Mouse (Mus musculus) olfactory bulb, adult 2 months (tissue): ENCODE results near the gene Mthfs. TPM values are rescaled to one million over a fixed set of nuclear protein-coding genes. Genes with fewer than 3 reads are reported as not detected.

Experiments used
- H3K27ac ChIP-seq: fragments of 200-500 bp; 2 replicates; pipeline ENCODE4 v1.5.1; 2012; ENCODE audit warnings: low read depth, low read length; ENCODE audit not compliant: insufficient read depth
- H3K4me1 ChIP-seq: fragments of 200-500 bp; 2 replicates; pipeline ENCODE4 v1.6.1; 2012; ENCODE audit warnings: low read length; ENCODE audit not compliant: control insufficient read depth, insufficient read depth
- H3K4me3 ChIP-seq: fragments of 200-500 bp; 2 replicates; pipeline ENCODE4 v1.5.1; 2012; ENCODE audit warnings: mild to moderate bottlenecking, low read depth, low read length, moderate library complexity; ENCODE audit not compliant: insufficient read depth
- CTCF ChIP-seq: fragments of 200-500 bp; IDR thresholded peaks from 2 replicates; pipeline ENCODE4 v1.5.1; 2012; ENCODE audit warnings: low read depth, mild to moderate bottlenecking, low read length, moderate library complexity; ENCODE audit not compliant: insufficient read depth
- POLR2A ChIP-seq: fragments of 200-500 bp; IDR thresholded peaks from 2 replicates; pipeline ENCODE4 v1.6.1; 2012; ENCODE audit warnings: mild to moderate bottlenecking, low read depth, low read length, moderate library complexity; ENCODE audit not compliant: insufficient read depth
- WGBS: fragments of 180-500 bp; shearing (Covaris S2); methylation state at CpG from one replicate; pipeline ENCODE4 v1.1.7; 2018; 5-methylcytosine and 5-hydroxymethylcytosine counted together
- polyA plus RNA-seq: library from polyadenylated mRNA; stranded (reverse); fragments of >200 nt; gene quantifications from 2 replicates; pipeline ENCODE4 v1.2.4, GENCODE M21; 2012; ENCODE audit warnings: low replicate concordance; ENCODE audit not compliant: missing spikeins, insufficient read depth, insufficient read length

Mthfs gene
- polyA plus RNA-seq, 1 experiment: not detected

DNA sequence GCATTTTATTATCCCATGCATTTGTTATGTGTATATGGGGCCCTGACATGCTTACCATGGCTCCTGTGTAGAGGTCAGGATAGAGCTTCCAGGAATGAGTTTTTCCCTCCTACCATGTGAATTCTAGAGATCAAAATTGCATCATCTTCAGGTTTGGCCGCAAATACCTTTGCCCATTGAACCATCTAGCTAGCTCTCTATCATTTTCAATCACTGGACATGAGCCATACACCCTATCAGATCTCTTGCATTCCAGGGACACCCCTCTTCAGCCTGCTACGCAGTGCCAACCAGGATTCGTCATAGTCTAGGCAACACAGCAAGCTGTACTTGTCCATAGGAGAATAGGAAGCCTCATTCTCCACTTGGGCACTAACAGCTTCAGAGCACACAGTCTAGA is 53.5 kb downstream of the Mthfs start:
- H3K4me3 ChIP-seq: no peak overlapping the region

DNA sequence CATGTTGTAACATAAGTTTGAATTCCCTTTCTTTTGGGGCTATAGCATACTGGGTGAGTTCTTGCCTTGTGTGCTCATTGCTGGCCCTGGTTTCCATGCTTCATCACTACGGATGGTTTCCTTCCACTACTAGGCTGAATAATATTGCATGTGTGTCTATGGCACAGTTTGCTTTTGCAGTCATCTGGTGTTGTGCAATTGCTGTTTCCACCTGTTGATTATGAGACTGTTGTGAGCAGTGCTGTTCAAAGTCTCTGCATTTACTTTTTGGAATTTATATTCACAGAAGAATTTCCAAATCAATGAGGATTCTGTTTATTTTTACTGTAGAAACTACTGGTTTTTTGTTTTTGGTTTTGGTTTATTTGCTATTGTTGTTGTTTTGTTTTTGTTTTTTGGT is 54.1 kb downstream of the Mthfs start:
- H3K4me1 ChIP-seq: no peaks in the 10 kb centered on the region
- H3K4me3 ChIP-seq: no peak overlapping the region
- no peak overlapping the region for H3K27ac ChIP-seq
- TF ChIP-seq POLR2A (no peak), CTCF (no peak)
- WGBS: 89% methylated on average over 1 of the region's 1 CpGs

More for the DNA sequence above, 53.5 kb downstream of the Mthfs start:
- TF ChIP-seq CTCF (no peak), POLR2A (no peak)
- WGBS: 92% methylated on average over 3 of the region's 3 CpGs
- Histone ChIP-seq H3K27ac (no peak overlapping the region), H3K4me1 (no peaks in the 10 kb centered on the region)

DNA sequence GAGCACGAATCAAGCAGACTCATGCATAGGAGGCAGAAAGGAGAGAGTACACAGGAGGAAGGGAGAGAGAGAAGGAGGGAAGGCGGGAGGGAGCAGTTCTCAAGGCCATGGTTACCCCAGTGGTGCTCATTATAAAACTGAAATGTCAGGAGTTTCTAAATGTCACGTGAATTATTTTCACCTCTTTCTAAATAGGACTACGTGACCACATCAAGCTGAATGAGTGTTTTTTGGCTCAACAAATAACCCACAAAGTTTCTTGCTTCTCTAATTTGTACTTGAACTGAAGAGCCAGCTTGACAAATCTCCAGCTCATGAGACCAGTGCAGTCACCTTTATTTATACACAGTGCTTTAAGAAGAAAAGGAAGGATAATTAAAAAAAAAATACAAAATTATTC is 56.6 kb downstream of the Mthfs start:
- no peaks in the 10 kb centered on the region for H3K4me1 ChIP-seq
- 62% methylated on average over 4 of the region's 4 CpGs for WGBS
- no peak for TF ChIP-seq CTCF
- no peak for TF ChIP-seq POLR2A
- no peak overlapping the region for H3K4me3 ChIP-seq
- no peak overlapping the region for H3K27ac ChIP-seq

DNA sequence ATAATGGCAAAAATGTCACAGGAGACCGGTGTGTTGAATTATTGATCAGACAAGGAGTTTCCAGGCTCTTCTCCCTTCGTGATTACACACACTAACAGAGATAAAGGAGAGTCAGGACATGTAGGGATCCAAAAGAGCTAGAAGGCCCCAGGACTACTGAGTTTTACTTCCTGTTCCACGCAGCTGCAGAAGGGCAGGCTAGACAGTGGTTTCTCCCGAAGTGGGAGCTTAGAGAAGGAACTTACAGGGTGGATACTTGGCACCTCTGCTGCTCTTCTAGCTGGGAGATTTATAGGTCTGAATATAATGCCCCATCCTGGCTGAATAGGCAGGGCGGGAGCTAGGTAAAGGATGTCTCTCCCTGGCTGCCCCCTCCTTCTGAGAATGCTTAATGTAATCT is 57.1 kb downstream of the Mthfs start:
- WGBS: 74% methylated on average over 5 of the region's 5 CpGs
- no peak overlapping the region for H3K27ac ChIP-seq
- H3K4me1 ChIP-seq: no peaks in the 10 kb centered on the region
- TF ChIP-seq POLR2A (no peak), CTCF (no peak)
- no peak overlapping the region for H3K4me3 ChIP-seq

DNA sequence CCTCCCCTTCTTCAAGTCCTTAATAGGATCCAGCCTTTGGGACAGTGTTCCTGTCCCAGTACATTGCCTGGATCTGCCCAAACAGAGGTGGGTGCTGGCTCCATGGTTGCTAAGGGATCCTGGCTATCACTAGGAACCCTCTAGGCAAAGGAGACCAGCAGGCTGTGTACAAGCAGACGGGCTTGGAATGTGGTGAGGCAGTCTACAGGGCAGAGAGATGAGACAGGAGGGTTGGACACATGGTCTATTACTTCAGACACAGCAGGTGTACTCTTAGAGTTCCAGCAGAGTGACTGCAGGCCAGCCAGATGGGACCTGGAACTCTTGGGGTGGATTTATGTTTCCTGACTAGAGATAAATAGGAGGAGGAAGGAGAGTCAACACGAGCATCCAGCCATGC is 59.9 kb downstream of the Mthfs start:
- no peaks in the 10 kb centered on the region for H3K4me1 ChIP-seq
- TF ChIP-seq POLR2A (no peak), CTCF (no peak)
- no peak overlapping the region for H3K27ac ChIP-seq
- H3K4me3 ChIP-seq: no peak overlapping the region
- WGBS: 92% methylated on average over 2 of the region's 2 CpGs

DNA sequence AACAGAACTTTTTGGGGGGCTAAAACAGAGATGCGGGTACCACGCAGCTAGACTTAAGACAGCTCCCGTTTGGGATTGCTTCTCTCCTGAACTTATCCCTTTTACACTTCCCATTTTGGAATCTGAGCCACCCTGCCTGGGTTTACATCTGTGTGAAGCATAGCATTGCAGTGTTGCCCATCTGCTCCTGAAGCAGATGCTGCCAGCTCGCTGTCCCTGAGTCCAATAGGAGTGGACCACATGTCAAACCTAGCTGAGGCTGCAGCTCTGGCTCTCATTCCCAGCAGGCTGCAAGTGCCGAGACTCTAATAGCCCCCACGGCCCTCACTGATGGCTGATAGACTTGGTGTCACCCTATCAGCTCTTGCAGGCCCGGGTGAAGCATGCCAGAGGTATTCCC is 63.3 kb downstream of the Mthfs start:
- TF ChIP-seq CTCF: no peak
- TF ChIP-seq POLR2A: no peak
- Histone ChIP-seq H3K4me1 (no peaks in the 10 kb centered on the region), H3K4me3 (no peak overlapping the region), H3K27ac (no peak overlapping the region)
- 85% methylated on average over 7 of the region's 7 CpGs for WGBS

DNA sequence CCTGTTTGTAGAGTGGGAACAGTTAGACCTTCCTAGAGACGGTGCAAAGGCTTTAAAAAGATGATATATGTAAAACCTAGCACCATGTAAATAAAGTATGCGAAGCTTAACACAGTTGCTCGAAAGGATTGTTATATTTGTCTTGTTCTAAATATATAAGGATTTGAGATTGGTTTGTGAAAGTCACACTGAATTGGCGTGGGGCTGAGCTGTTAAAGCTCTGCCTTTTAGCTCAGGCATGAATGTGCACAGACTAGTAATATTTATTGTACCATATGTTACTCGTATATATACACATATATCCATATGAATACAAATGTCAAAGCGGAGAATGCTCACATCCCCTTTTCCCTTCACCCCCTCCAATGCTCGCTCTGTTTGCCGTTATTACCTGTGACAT is 67.7 kb downstream of the Mthfs start:
- 89% methylated on average over 8 of the region's 8 CpGs for WGBS
- no peak overlapping the region for H3K4me3 ChIP-seq
- no peak overlapping the region for H3K27ac ChIP-seq
- H3K4me1 ChIP-seq: no peaks in the 10 kb centered on the region
- TF ChIP-seq CTCF: no peak
- no peak for TF ChIP-seq POLR2A

DNA sequence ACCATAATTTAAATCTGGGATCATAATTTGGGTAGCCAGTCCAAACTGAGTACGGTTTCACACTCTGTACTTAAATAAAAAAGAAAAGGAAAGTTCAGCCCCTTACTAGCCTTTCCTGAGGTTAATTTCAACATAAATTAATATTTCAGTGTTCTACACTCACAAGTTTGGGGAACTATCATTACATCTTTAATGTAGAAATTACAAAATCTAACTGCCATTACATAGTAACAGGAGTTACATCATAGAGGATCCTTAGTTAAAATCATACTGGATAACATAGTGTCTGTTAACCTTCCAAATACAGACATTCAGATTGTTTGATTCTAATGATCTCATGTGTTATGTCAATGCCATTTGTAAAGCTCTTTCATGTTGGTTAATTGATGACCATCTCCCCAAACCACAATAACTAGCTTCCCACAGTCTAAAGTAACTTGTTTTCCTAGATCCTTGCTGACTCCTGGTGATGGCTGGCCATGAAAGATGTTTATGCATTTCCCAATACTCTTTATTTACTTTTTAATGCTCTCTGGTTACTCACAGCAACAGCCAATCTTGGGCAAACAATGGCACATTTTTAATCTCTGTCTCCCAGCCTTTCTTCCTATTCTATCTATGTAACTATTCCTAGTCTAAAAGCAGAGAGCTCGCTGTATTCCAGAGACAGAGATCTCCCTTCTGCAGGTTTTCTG is 72.0 kb downstream of the Mthfs start:
- WGBS: 86% methylated on average over 2 of the region's 2 CpGs
- Histone ChIP-seq H3K4me1 (no peaks in the 10 kb centered on the region), H3K4me3 (no peak overlapping the region), H3K27ac (no peak overlapping the region)
- no peak for TF ChIP-seq CTCF

DNA sequence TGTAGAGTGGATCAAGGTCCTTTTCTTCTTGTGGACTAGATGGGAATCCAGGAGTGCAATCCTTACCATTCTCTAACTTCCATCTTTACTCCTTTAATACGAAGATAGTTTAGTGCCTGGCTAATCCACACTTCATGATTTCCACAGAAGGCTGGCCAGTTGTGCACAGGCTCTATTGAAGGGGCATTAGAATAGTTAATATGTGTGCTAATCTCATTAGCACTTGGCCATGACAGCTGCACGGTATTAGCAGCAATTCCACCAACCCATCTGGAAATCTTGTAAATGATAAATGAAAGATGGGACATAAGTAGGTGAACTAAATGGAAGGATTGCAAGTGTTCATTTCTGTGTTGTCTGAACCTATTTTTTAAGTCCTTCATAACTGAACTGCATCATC is 77.6 kb downstream of the Mthfs start:
- 61% methylated on average over 2 of the region's 2 CpGs for WGBS
- no peak overlapping the region for H3K4me3 ChIP-seq
- no peak overlapping the region for H3K27ac ChIP-seq
- no peaks in the 10 kb centered on the region for H3K4me1 ChIP-seq
- no peak for TF ChIP-seq CTCF
- TF ChIP-seq POLR2A: no peak

DNA sequence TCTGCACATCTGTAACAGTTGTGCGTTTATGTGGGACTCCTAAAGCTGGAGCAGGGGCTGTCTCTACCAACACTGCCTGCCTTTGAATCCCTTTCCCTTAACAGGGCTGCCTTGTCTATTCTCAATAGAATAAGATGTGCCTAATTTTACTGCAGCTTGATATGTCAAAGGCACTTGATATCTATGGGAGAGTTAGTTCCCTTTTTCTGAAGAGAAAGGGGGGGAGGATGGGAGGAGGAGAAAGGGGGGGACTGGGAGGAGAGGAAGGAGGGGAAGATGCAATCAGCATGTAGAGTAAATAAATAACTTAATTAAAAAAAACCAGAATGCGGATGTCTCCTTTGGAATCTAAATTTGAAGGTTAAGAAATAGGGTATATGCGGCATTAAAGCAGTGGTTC is 82.9 kb downstream of the Mthfs start:
- TF ChIP-seq POLR2A: no peak
- no peaks in the 10 kb centered on the region for H3K4me1 ChIP-seq
- no peak overlapping the region for H3K27ac ChIP-seq
- WGBS: 92% methylated on average over 3 of the region's 3 CpGs
- no peak overlapping the region for H3K4me3 ChIP-seq
